Mouse (Mus musculus): ENCODE measurements around the gene Mlf2. TPM values are rescaled to one million over a fixed set of nuclear protein-coding genes. Genes with fewer than 3 reads are reported as not detected.

Mlf2 gene
- total RNA-seq, 2 experiments from 2014 or later = 606 to 697 TPM

DNA sequence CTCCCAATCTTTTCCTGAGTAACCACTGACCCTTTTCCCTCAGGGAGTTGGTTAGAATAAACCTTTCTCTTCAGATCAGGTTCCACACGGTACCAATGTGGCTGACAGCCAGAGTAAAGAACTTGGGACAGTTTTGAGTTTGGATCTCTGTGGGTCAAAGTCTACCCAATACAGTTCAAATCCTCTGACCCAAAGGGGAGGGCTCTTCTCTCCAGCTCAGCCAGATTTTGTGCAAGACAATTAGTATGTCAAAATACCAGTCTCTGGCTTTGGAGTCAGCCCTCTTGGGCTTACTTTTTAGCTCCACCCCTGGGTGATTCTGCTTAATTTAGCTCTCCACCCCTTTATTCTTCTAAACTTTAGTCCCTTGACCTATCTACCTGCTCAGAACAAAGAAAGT, 955 bp upstream of the Mlf2 start:
- DNase-seq (ENCODE audit: low spot score in 2 of 2) = no peak
- intact Hi-C loops (cut with DNase I) = loop anchor here (2.0 to 5.0 kb wide), 2 partner anchors 73 to 152 kb away; partner anchors contain the start of gene P3h3

DNA sequence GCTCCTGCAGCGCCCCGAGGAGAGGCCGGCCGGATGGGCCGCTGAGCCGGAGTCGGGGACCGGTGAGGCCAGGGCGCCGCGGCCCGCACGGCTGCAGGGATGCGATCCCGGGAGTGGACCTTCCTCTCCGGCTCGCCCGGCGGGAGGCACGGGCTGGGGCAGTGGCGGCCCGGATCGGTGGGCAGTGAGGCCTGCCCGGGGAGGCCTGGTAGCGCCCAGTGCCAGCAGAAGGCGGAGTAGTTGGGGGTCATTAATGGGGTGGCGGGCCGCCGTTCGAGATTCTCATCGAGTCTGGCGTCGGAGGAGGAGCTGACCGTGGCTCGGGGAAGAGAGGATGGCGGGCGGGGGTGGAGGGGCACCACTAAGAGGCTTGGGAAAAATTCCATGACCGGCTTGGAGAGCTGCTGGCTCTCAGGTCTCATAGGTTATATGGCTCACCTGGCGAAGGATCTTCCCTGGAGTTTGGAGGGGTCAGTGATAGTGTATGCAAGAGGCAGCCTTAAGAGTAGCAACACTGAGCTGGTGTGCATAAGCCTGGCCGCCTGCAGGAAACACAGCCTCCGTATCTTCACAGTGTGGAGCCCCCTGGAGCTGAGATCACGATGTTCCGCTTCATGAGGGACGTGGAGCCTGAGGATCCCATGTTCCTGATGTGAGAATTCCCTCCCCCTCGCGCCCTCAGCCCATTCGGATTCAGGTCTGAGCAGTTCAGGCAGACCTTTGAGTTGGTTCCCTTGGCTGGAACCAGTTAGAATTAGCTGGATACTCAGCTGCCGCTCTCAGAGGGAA, 533 bp downstream of the Mlf2 start:
- intact Hi-C loops (cut with DNase I) = loop anchor here (1.0 to 5.0 kb wide), 4 partner anchors 14 to 151 kb away; partner anchors contain the start of gene P3h3
- DNase-seq (ENCODE audit: low spot score in 2 of 2) = no peak

DNA sequence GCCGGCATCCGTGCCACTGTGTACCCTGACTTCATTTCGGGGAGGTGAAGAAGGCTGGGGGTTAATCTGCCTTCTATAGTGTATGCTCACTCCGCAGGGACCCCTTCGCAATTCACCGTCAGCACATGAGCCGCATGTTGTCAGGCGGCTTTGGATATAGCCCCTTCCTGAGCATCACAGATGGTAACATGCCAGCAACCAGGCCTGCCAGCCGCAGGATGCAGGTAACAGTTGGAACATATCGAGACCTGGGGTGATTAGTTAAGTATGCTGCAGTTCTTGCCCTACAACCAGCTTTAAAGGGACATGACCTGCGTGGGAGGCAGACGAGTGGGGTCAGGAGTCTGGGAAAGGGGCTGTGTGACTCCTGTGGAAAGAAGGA, 1.1 kb downstream of the Mlf2 start:
- DNase-seq (ENCODE audit: low spot score in 2 of 2) = no peak
- intact Hi-C loops (cut with DNase I) = loop anchor here (5.0 kb wide), 1 partner anchor 150 kb away; no protein-coding TSS in a partner anchor

DNA sequence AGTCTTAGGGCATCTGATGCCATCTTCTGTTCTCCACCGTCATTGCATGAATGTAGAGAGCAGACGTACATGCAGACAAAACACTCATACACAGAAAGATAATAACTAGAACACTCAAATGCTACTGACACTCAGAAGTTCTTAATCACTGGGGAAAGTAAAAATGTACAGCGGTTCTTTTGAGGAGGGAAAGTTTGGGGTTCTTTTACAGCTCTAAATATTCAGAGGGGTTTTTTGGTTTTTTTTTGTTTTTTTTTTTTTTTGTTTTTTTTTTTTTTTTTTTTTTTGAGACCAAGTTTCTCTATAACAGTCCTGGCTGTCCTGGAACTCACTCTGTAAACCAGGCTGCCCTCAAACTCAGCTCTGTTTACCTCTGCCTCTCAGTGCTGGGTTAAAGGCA, 1.9 kb downstream of the Mlf2 start:
- no peak for DNase-seq (ENCODE audit: low spot score in 2 of 2)
- intact Hi-C loops (cut with DNase I) = loop anchor here (5.0 kb wide), 1 partner anchor 149 kb away; no protein-coding TSS in a partner anchor

DNA sequence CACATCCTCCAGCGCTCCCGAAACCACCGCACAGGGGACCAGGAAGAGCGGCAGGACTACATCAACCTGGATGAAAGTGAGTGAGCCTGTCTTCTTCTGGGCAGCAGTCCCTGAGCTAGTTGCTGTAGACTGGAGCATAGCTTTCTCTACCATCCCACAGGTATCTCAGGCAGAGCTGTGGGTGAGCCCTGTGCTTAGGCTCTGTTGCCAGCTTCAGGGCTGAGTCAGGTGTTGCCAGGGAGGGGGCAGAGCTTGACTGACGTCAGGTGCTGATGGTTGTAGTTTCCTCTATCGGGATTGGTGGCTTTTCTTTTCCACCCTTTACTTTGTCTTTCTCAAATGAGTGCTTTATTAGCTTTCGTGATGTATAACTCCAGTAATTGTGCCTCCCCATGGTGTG, 3.5 kb downstream of the Mlf2 start:
- no peak for DNase-seq (ENCODE audit: low spot score in 2 of 2)

DNA sequence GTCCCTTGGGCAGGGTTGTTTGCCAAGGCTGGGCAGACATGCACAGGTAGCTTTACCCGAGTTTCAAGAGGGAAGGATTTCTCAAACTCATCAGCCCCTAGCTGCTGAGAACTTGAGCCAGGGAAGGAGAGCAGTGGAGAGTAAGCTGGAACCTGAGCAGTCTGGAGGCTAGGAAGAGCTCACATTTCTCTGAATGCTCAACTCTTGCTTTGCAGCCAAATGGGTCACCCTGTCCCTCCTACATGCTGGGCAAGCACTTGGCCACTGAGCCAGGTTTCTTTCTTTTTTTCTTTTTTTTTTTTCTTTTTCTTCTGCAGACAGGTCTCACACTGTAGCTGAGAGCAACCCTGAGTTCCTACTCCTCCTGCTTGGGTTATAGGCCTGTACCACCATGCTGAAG, 5.5 kb downstream of the Mlf2 start:
- intact Hi-C loops (cut with DNase I) = no loop called here

More for the DNA sequence above, 3.5 kb downstream of the Mlf2 start:
- intact Hi-C loops (cut with DNase I) = loop anchor here (5.0 kb wide), 1 partner anchor 148 kb away; no protein-coding TSS in a partner anchor

DNA sequence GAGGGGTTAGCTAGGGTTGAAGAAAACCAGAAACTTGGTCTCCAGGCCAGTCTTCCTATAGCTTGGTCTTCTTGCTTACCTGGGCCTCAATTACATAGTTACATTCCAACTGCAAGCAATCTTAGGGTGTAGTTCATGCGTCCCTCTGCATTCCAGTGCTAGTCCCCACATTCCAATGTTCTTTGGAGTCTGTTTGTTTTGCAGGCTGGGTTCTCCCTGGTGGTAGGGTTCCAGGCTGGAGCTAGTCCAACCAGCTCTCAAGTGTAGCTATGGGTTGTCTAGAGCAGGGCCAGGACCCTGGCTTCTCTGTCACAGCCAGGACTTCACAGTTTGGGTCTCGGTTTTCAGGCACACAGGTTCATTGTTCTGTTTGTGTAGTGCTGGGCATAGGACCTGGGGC, 6.3 kb downstream of the Mlf2 start:
- intact Hi-C loops (cut with DNase I) = no loop called here
- DNase-seq (ENCODE audit: low spot score in 2 of 2) = no peak

More for the DNA sequence above, 5.5 kb downstream of the Mlf2 start:
- DNase-seq (ENCODE audit: low spot score in 2 of 2) = no peak

DNA sequence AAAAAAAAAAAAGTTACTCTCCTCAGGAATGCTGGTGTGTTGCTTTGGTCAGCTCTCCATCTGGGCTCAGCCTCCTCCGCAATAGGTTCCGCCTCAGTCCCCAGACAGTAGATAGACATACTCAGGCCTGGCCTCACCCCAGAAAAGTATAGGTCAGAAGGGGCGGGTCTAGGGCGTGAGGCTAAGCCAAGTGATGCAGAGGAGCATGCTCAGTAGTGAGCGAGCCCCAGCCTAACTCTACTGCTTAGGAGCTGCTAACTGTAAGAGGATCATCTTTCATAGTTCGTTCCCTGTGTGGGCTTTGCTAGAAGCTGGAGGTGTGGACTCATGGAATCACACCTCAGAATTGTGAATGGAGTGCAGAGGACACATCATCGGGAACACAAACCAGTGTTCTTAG, 7.4 kb downstream of the Mlf2 start:
- intact Hi-C loops (cut with DNase I) = no loop called here
- no peak for DNase-seq (ENCODE audit: low spot score in 2 of 2)

DNA sequence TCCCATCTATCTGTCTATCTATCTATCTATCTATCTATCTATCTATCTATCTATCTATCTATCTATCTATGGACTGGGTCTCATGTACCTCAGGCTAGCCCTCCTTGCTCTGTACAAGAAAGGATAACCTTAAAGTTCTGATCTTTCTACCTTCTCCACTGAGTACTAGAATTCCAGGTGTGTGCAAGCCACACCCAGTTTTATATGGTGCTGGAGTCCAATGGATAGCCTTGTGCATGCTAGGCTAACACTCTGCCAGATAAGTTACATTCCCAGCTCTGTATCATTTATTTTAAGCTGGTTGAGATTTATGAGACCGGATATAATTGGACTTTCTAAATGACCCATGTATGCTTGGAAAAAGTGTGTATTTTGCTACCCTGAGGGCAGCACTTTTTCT, 10.5 kb downstream of the Mlf2 start:
- DNase-seq (ENCODE audit: low spot score in 2 of 2) = no peak
- intact Hi-C loops (cut with DNase I) = no loop called here

DNA sequence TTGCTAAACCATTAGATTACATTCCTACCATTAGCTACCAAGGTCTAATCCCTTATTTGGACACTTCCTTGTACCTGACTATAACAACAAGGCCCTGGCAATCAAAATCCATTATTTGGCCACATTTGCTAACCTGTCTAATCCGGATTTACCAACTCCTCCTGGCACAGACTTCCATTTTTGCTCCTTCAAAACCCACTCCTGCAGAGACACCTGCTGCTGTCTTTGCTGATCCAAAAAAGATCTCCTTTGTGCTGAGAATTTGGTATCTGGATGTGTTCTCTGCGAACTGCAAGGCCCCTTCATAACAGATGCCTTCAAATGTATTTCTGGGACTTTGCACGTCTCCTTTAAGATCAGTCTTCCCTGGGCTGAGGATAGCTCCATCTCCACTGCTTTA, 12.3 kb downstream of the Mlf2 start:
- intact Hi-C loops (cut with DNase I) = no loop called here
- DNase-seq (ENCODE audit: low spot score in 2 of 2) = no peak

DNA sequence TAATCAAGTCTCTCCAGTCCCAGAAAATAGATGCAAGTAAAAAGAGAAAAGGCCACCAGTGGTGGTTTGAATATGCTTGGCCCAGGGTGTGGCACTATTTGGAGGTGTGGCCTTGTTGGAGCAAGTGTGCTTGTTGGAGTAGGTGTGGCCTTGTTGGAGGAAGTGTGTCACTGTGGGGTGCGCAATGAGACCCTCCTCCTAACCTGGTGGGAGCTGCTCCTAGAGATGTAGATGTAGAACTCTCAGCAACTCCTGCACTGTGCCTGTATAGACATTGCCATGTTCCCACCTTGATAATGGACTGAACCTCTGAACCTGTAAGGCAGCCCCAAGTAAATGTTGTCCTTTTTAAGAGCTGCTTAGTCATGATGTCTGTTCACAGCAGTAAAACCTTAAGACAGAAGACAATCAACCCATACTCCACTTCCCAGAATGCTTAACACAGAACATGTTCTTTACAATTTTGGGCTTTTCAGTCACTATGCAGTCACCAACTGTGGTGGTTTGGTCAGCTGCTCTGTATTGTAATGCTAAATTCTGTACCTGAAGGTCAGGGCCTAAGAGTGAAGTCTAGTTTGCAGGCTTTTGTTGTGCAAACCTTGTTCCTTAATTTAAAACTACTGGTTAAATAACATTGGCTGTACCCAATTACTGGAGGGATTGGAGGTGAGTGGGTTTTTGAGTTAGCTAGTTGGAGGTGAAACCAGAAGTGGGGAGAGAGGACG, 23.0 kb downstream of the Mlf2 start:
- no peak for DNase-seq (ENCODE audit: low spot score in 2 of 2)
- intact Hi-C loops (cut with DNase I) = no loop called here

DNA sequence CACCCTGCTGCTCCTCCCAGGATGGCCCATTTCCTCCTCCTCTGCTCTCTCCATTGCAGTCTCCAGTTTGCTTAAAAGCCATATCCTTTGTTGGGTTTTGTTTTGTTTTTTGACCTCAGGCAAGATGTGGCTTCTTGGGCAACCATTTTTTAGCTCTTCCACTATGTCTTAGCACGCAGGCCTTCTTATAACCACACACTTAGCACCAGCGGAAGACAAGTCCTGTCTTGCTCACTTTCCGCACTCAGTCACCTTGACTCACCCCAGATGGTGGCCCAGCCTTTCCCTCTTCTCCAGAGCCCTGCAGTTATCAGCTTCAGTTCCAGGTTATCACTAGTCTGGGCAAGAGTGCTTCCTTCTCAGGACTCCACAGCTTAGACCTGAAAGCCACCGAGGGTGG, 24.0 kb downstream of the Mlf2 start:
- intact Hi-C loops (cut with DNase I) = no loop called here
- DNase-seq (ENCODE audit: low spot score in 2 of 2) = no peak

DNA sequence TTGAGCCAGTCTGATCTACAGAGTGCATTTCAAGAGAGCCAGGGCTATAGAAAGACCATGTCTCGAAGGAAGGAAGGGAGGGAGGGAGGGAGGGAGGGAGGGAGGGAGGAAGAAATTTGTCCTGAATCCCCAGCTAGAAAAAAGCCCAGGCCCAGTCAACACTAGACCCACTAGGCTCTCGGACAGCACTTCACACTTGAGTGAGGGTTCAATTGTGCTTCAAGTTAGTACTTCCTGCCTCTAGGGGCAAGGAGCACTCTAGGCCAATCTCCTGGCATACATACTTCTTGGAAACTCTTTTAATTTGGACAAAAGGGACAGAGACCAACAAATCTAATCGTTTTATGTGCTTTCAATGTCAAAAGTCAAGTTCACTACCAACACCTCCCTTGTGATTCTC, 26.9 kb downstream of the Mlf2 start:
- DNase-seq (ENCODE audit: low spot score in 2 of 2) = no peak
- intact Hi-C loops (cut with DNase I) = no loop called here

DNA sequence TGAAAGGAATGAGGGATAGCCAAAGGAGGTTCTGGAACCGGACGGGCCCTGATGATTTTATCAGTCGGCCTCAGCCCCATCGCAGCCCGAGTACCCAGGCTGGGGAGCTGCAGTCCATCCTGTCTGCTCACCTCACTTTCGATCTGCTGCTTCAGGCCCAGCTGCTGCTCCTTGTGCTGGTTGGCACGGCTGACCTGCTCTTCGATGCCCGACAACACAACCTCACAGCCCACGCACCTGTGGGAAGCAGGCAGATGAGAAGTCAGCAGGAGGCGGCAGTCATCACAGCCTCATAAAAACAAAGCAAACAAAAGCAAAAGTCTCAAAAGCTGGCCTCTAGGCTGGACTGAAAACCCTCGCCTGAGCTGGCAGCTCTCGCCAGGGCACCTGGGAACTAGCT, 28.8 kb downstream of the Mlf2 start:
- intact Hi-C loops (cut with DNase I) = no loop called here

DNA sequence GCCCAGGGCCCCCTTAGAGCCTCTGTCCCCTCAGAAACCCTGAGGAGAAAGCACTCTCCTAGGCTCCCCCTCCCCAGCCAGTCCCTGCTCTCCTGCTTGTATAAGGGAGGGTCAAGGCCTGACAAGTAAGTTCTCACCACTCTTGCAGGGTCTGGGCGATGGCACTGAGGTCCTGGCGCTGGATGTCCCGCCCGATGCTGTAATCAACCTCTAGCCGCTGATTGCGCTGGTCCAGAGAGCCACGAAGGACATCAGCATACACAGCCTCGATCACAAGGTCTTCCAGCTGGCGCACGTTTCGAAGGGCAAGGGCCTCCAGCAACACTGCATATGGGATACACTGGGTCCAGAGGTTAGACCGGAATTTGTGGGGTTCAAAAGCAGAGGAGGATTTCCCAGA, 29.8 kb downstream of the Mlf2 start:
- intact Hi-C loops (cut with DNase I) = no loop called here
- DNase-seq (ENCODE audit: low spot score in 2 of 2) = no peak

More for the DNA sequence above, 28.8 kb downstream of the Mlf2 start:
- DNase-seq (ENCODE audit: low spot score in 2 of 2) = no peak

DNA sequence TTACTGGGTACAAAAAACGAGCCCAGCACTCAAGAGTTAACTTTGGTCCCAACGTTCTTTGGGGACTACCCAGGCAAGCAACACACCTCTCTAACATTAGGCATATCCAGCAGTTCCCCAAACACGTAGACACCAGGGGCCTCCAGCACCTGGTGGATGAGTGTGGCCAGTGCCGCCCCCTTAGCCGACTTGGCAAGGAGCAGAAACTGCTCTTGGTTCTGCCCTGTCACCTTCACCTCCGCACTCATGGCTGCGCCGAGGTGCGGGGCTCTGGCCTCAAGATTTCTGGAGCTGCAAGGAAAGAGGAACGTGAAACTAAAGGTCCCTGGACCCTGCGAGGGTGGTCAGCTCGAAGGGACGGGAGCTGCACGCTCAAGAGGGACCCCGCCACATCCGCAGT, 33.5 kb downstream of the Mlf2 start:
- intact Hi-C loops (cut with DNase I) = no loop called here
- DNase-seq (ENCODE audit: low spot score in 2 of 2) = no peak

DNA sequence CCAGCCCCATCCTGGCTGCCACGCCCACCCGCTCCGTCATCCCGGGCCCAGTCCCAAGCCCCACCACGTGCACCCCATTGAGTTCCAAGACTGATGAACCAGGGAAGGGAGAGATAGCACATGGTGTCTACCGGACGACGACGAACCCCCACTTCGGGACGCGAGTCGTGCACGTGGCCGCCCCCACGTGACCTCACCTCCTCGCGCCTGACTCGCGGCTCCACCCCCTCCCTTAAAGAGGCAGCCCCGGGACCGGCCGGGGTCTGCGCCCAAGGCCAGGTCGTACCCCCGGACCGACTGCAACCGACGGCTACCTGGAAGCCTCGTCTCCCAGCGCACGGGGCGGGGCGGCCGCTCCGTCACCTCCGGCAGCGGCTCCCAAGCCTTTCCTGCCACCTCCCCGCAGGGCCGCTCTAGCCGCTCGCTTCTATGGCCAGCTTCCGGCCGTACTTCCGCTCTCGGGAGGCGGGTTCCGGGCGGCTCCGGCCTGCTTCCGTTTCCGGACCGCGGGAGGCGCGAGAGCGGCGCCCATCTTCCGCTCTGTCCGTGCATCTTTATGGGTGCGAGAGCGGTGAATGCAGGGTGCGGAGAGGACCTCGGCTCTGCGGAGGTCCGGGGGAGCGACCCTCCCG, 34.0 kb downstream of the Mlf2 start, which contains the start of gene Cops7a:
Gene Cops7a (minus strand): TSS at position 451 of the 632 bp plus-strand sequence.
- intact Hi-C loops (cut with DNase I) = no loop called here

DNA sequence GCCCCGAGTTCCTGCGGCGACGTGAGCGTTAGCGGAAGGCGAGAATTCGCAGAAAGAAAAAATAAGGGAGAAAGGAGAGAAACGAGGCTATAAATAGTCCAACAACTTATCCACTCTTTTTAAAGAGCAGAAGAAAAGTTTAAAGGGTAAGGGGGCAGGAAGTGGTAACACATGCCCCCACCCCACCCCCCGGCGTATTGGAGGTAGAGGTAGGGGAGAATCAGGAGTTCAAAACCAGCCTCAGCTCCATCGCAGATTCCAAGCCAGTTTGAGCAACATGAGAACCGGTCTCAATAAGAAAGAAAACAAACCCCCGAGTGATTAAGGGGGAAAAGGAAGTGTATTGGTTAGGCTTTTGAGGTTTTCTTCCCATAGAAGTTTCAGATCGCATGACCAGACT, 34.6 kb downstream of the Mlf2 start:
- intact Hi-C loops (cut with DNase I) = no loop called here
- DNase-seq (ENCODE audit: low spot score in 2 of 2) = no peak

More for the DNA sequence above, 34.0 kb downstream of the Mlf2 start, which contains the start of gene Cops7a:
- peak; percentile 96 to 98 for DNase-seq (ENCODE audit: low spot score in 2 of 2)

DNA sequence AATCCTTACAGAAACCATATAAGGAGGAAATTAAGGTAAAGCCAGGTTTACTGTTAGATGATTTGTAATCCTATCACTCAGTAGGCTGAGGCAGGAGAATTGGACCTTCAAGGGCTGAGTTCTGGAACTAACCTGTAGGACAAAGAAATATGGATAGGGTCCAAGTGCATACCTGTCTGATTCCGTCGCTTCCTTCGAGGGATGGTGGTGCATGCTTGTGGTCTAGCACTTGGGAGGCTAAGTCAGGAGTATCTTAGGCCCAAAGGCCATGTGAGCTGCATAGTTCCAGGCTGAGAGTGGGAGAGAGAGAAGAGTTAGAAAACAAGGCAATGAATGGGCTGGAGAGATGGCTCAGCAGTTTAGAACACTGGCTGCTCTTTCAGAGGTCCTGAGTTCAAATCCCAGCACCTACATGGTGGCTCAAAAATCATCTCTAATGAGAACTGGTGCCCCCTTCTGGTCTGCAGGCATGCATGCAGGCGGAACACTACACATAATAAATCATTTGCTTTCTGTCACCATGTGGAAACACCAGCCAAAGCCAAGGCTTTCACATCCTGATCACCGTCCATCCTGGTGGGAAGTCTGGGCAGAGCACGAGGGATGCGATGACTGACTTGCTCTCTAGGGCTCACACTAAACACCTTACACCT, 35.4 kb downstream of the Mlf2 start:
- intact Hi-C loops (cut with DNase I) = no loop called here
- no peak for DNase-seq (ENCODE audit: low spot score in 2 of 2)

DNA sequence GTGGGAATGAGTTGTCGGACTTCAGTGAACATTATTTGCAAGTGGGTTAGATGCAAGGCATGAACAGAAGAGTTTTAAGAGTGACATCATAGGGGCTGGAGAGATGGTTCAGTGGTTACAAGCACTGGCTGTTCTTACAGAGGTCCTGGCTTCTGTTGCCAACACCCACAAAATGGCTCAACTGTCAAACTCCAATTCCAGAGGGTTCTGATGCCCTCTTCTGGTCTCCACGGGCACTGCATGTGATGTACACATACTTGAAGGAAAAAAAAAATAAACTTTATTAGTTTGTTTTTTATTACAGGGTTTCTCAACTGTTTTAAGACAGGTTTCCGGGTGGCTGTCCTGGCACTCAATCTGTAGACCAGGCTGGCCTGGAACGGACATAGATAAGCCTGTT, 36.6 kb downstream of the Mlf2 start:
- intact Hi-C loops (cut with DNase I) = no loop called here
- DNase-seq (ENCODE audit: low spot score in 2 of 2) = no peak

All from left cerebral cortex, postnatal 36 days (tissue).